Mouse (Mus musculus): Measurements from ENCODE around the gene Coro7.
A peak's percentile ranks its signal among the peaks of the same experiment; 100 is the strongest.

Gene Coro7

GRCm38 (mm10) chr16:4648416-4649023 is 31.1 kb downstream of the Coro7 start:
- DNase-seq (ENCODE audit: low spot score), result no peak

DNA sequence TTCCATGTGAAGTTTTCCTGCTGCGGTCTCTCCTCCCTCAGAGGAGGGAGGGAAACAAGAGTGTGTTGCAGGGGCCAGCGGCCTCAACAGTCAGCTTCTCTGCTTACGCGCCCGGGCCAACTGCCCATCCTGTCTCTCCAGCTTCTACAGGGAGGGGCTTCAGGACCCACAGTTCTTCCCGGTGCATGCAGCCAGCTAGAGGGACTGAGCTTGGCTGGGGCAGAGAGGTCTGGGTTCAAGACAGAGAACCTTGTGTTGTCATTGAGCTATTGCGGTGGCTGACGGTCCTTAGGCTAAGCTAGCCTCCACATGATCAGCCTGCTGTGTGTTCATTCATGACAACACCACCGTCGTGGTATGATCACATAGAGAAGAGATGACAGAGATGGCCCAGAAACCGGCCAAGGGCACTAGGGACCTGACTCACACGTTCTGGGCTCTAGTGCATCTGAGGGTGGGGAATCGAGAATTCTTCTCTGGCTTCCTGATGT is 31.9 kb downstream of the Coro7 start:
- DNase-seq (ENCODE audit: low spot score), result no peak

DNA sequence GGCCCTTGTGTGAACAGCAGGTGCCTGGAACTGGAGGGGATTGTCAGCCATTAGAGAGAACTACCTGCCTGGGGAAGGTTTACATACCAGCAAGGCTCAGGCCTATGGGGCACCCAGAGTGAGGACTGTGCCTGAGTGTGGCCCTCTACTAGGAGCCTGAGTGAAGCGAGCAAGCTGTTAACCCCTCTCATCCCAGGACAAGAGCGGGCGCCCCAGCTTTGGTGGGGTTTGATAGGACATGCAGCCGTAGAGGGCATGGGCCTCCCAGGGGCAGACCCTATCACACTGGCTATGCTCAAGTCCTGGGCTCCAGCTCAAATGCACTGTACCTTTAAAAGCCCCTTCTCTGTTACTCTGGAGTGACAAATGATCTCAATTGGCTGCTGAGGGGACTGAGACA is 32.7 kb downstream of the Coro7 start:
- no peak for DNase-seq (ENCODE audit: low spot score)

DNA sequence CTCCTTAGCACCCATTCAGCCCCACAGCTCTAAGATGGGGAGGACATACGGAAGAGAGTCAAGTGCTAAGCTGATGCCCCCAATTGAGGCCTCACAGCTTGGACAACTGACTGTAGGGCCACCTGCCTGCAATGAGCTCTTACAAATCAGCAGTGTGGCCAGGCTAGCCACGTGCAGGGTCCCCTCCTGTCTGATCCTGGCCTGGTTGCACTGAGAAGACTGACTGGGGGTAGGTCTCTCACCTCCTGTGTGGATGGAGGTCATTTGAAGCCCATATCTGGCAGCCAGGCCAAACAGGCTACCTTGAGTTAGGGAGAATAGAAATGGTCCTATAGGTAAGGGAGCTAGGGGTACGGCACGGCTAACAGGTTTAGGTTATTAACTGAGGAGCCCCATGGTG is 33.7 kb downstream of the Coro7 start:
- DNase-seq (ENCODE audit: low spot score), result no peak

- peak; percentile 24 for DNase-seq (ENCODE audit: low spot score)
Measured at GRCm38 (mm10) chr16:4643670-4644419, 35.7 kb downstream of the Coro7 start.

- no peak for DNase-seq (ENCODE audit: low spot score)
Measured at GRCm38 (mm10) chr16:4642937-4643336, 36.6 kb downstream of the Coro7 start.

- DNase-seq (ENCODE audit: low spot score), result no peak
Measured at GRCm38 (mm10) chr16:4642190-4642589, 37.4 kb downstream of the Coro7 start.

GRCm38 (mm10) chr16:4641119-4641838 is 38.3 kb downstream of the Coro7 start:
- DNase-seq (ENCODE audit: low spot score), result no peak

DNA sequence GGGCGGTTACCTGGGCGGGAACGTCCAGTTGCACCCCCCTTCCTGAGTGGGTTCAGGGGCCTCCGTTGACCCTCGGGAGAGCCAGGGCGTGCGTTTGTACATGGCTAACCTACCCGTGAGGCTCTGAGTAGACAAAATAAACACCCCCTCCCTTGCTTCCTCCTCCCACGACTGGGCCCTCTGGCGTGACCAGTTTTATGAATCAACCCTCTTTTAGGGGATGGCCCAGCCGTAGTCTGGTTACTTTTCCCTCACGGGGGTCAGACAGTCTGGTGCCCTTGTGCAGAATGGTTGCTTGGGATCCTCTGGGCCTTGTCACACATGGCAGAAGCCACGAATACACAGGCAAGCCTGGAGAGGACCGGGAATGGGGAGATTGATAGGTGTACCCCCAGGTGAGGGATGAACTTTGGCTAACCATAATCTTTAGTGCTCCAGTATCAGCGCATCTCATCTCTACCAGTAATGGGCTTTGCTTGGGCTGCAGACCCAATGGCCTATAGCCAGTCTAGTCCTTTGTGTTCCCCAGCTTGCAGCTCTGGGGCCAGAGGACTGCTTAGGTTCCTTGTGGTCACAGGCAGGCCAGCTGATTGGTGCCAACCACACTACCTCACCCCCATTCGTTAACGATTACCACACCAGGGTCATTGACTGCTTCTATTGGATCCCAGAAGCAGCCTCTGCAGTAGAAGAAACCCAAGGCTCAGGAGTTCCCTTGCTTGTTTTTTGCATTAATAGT is 39.1 kb downstream of the Coro7 start:
- DNase-seq (ENCODE audit: low spot score), result no peak

DNA sequence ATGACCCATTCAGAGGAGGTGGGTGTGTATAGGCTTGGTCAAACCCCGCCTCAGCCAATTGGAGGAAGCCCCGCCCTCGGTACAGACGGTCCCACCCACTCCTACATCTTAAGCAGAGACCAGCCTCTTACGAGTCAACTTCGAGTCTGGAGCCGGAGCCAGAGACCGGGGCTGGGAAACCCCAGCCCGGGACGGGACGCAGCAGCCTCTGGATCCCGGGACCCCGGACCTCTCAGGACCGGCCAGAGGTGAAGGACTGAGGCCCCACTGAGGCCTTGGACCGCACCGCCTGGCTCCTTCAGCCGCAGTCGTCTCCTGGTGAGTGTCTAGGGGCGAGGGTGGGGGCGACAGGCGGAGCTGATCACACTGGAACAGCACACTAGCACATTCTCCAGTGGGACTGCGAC is 39.7 kb downstream of the Coro7 start, which contains the start of the genes Vasn and Dnaja3:
Gene Vasn, plus strand, starts transcription at position 111 of the 407 bp plus-strand sequence.
Gene Dnaja3, plus strand, starts transcription at position 159 of the 407 bp plus-strand sequence.
- DNase-seq (ENCODE audit: low spot score), result peak; percentile 35

- DNase-seq (ENCODE audit: low spot score), result no peak
Measured at GRCm38 (mm10) chr16:4638891-4639390, 40.6 kb downstream of the Coro7 start.

- DNase-seq (ENCODE audit: low spot score), result no peak
Measured at GRCm38 (mm10) chr16:4635760-4636159, 43.8 kb downstream of the Coro7 start.

GRCm38 (mm10) chr16:4634681-4635080 is 44.9 kb downstream of the Coro7 start:
- DNase-seq (ENCODE audit: low spot score), result no peak

GRCm38 (mm10) chr16:4633661-4634060 is 45.9 kb downstream of the Coro7 start:
- DNase-seq (ENCODE audit: low spot score), result no peak

DNA sequence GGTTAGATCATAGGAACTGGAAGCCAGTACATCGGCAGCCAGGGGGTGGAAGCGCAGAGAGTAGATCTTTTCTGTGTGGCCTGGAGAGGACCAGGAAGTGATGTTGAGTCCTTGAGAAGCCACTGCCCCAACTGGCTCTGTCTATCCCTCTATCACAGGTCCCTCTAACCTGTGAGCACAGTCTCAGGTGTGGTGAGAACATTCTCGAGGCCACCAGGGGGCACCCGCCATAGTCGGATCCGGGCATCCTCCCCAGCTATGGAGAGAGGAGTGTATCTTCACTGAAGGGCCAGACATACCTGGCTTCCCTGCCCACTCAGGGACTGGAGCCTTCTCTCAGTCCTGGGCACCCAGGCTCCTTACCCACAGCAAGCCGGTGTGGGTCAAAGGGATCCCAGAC is 47.5 kb downstream of the Coro7 start:
- no peak for DNase-seq (ENCODE audit: low spot score)

GRCm38 (mm10) chr16:4629950-4630349 is 49.6 kb downstream of the Coro7 start:
- DNase-seq (ENCODE audit: low spot score), result peak; percentile 63

DNA sequence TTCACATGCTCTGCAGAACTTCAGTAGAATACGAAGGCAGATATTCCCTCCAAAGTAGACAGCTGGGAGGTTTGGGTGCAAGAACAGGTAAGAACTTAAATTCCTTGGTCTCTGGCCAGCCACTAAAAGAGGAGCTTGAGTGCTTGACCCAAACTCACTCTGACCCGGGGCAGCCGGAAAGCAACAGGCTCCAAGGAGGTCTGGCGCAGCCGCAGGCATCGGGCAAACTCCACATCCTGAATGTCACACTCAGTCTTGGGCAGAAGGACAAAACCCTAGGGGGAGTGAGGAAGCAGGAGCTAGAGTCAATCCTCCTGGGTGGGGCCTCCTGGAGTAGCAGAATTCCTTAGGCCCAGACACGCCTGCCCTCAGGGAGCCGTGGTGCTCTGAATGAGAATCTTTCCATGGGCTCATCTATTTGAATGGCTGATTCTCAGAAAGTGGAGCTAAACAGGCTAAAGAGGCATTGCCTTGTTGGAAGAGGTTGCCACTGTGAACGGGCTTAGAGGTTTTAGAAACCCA is 50.6 kb downstream of the Coro7 start:
- DNase-seq (ENCODE audit: low spot score), result no peak

DNA sequence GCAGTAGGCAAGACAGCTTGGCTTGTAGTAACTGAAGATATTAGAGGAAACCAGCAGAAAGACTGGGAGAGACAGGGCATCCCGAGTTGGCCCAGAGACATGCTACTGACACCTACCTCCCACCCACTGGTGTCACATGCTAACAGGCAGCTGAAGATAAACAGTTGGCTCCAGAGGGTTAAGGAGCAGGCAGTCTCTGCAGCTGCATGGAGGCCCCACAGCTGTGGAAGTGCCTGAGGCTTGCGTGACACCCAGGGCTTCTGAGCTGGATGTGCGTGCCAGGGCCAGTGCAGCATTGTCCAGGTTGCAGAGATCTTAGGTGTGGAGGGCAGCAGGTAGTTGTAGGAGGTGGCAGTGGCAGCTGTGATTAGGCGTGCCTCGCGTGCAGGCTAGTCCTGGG is 52.5 kb downstream of the Coro7 start:
- DNase-seq (ENCODE audit: low spot score), result no peak

DNA sequence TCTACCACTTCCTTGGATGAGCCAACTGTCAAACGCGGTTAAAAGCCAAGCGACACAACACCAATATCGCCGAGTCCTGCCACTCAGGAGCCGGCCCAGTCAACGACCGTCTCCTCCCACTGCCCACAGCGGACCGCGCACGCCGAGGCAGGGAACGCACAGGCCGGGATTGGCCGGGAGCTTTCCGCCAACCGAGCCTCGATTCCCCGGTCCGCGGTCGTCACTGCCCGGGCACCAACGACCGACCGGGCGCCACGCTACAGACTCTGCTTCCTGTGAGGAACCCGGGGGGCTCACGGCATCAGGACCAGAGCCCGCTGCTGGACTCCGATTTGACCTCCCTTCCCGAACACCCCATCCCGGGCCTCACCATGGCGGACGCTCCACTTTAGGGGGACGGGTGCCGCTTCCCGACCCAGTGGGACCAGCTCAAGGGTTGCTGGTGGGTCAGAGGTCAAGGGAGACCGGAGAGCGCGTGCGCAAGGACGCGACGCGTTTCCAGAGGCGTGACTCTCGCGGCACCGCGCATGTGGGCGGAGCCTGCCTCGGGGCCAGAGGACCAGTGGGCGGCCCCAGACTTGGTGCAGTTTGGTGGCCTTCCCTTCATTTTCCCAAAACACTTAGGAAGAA is 55.0 kb downstream of the Coro7 start, which contains the start of gene Pam16:
Gene Pam16, minus strand, starts transcription at position 508 of the 630 bp plus-strand sequence.
- DNase-seq (ENCODE audit: low spot score), result peak; percentile 85

DNA sequence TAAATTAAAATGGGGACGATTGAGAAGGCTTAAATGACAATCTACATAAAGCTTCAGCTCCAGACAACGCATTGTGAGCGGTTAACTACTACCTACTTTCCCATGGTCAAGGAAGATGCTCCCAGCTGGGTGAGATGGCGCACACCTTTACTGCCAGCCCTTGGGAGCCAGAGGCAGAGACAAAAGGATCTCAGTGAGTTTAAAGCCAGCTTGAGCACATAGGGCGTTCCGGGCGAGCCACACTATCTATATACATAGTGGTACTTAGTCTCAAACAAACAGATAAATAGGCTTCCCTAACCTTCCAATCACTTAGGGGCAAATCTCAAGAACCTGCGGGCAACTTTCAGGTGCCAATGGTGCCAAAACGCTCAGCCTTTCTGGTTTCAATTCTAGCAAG is 55.5 kb downstream of the Coro7 start:
- no peak for DNase-seq (ENCODE audit: low spot score)

DNA sequence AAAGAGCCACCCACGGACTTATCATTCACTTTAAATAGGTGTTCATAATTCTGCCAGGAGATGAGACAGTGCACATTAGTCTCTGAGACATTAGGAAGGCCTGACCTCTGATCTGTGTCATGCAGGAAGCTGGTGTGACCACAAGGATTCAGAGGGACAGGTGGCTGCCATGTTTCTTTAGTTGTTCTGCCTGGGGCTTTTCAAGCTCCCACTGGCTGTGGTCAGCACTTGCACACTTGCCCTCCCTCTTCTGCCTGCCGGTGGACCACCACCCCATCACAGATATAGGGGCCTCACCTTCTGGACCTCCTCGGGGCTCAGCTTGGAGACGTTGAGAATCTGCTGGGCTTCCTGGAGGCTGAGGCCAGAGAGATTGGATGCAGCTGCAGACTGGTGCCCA is 62.7 kb downstream of the Coro7 start:
- DNase-seq (ENCODE audit: low spot score), result no peak
